Mouse (Mus musculus): ENCODE results near the gene Rab3c.

DNA sequence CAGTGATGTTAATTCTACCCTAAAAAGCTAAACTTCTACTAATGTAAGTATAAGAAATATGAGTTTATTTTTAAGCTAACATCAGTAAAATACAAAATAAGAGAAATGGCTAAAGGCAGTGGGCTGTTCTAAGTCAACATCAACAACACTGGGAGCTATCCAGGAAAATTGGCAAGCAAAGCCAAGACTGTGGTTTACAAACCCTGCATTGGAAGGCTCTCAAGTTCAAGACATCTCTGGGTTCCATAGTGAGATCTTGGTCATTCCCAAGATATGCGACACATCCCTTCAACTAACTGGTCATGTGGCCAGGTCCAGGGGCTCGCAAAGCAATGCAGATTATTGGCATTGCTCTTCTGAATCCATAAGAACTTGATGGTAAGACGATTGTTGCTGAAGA, 5.3 kb downstream of the Rab3c start:
- TF ChIP-seq CTCF (IDR thresholded peaks at IDR 0.05) (no peak), EP300 (IDR thresholded peaks at IDR 0.05; ENCODE audit: insufficient read depth, low read depth, low read length) (no peak), POLR2A (IDR thresholded peaks at IDR 0.05; ENCODE audit: insufficient read depth, low read depth, low read length) (no peak)

All from heart, adult 2 months (tissue).